Mouse (Mus musculus): ENCODE results near the gene Dthd1. TPM values are rescaled to one million over a fixed set of nuclear protein-coding genes. Genes with fewer than 3 reads are reported as not detected.

The Dthd1 gene
- total RNA-seq, 1 experiment: not detected

- in situ Hi-C loops (cut with MboI; ENCODE audit: low sequenced_read_pairs in 2 of 2, unreplicated experiment in 2 of 2): no loop called here
- TF ChIP-seq ZNF384 (IDR thresholded peaks at IDR 0.05; ENCODE audit: low read depth, low read length): no peak
- H3K4me1 ChIP-seq (ENCODE audit: control insufficient read depth in 2 of 2, insufficient read depth in 2 of 2, low read length in 2 of 2, poor library complexity in 1 of 2): no peaks in the 10 kb centered on the region
- no peak for DNase-seq (ENCODE audit: low read depth, low spot score)
- no peaks in the 10 kb centered on the region for H3K9me3 ChIP-seq (ENCODE audit: control insufficient read depth, insufficient read depth, low read depth, low read length)
- no peak overlapping the region for H3K27ac ChIP-seq (ENCODE audit: insufficient read depth, low read depth, low read length, poor library complexity, severe bottlenecking)
- no peaks in the 10 kb centered on the region for H3K36me3 ChIP-seq (ENCODE audit: control insufficient read depth, insufficient read depth, low read length, poor library complexity, severe bottlenecking)
- H3K4me3 ChIP-seq (ENCODE audit: insufficient read depth in 1 of 2, low read depth in 1 of 2, low read length in 2 of 2, poor library complexity in 1 of 2, severe bottlenecking in 1 of 2): no peak overlapping the region
- no peak overlapping the region for H3K9ac ChIP-seq (ENCODE audit: insufficient read depth, low read depth, low read length, poor library complexity, severe bottlenecking)
Measured at GRCm38 (mm10) chr5:62820363-62821271, 7.0 kb downstream of the Dthd1 start.

GRCm38 (mm10) chr5:62842955-62843730 lies 29.5 kb downstream of the Dthd1 start:
- no peak for TF ChIP-seq MAFK (IDR thresholded peaks at IDR 0.05; ENCODE audit: insufficient read depth, low read depth, low read length)
- TF ChIP-seq ZC3H11A (IDR thresholded peaks at IDR 0.05; ENCODE audit: borderline replicate concordance, low read depth, low read length): no peak
- TF ChIP-seq HCFC1 (IDR thresholded peaks at IDR 0.05; ENCODE audit: borderline replicate concordance, insufficient read depth, low read length): no peak
- TF ChIP-seq CHD2 (IDR thresholded peaks at IDR 0.05; ENCODE audit: low read depth, low read length): no peak
- no peak for TF ChIP-seq ZNF384 (IDR thresholded peaks at IDR 0.05; ENCODE audit: low read depth, low read length)
- in situ Hi-C loops (cut with MboI; ENCODE audit: low sequenced_read_pairs in 2 of 2, unreplicated experiment in 2 of 2): no loop called here
- Histone ChIP-seq H3K9me3 (ENCODE audit: control insufficient read depth, insufficient read depth, low read depth, low read length) (no peaks in the 10 kb centered on the region), H3K27ac (ENCODE audit: insufficient read depth, low read depth, low read length, poor library complexity, severe bottlenecking) (no peak overlapping the region), H3K4me1 (ENCODE audit: control insufficient read depth in 2 of 2, insufficient read depth in 2 of 2, low read length in 2 of 2, poor library complexity in 1 of 2) (no peaks in the 10 kb centered on the region), H3K4me3 (ENCODE audit: insufficient read depth in 1 of 2, low read depth in 1 of 2, low read length in 2 of 2, poor library complexity in 1 of 2, severe bottlenecking in 1 of 2) (no peak overlapping the region), H3K9ac (ENCODE audit: insufficient read depth, low read depth, low read length, poor library complexity, severe bottlenecking) (no peak overlapping the region), H3K36me3 (ENCODE audit: control insufficient read depth, insufficient read depth, low read length, poor library complexity, severe bottlenecking) (no peaks in the 10 kb centered on the region)
- no peak for DNase-seq (ENCODE audit: low read depth, low spot score)

GRCm38 (mm10) chr5:62846571-62847131 lies 33.0 kb downstream of the Dthd1 start:
- in situ Hi-C loops (cut with MboI; ENCODE audit: low sequenced_read_pairs in 2 of 2, unreplicated experiment in 2 of 2): no loop called here
- TF ChIP-seq HCFC1 (IDR thresholded peaks at IDR 0.05; ENCODE audit: borderline replicate concordance, insufficient read depth, low read length): no peak
- TF ChIP-seq CHD2 (IDR thresholded peaks at IDR 0.05; ENCODE audit: low read depth, low read length): no peak
- H3K27ac ChIP-seq (ENCODE audit: insufficient read depth, low read depth, low read length, poor library complexity, severe bottlenecking): no peak overlapping the region
- H3K4me1 ChIP-seq (ENCODE audit: control insufficient read depth in 2 of 2, insufficient read depth in 2 of 2, low read length in 2 of 2, poor library complexity in 1 of 2): no peaks in the 10 kb centered on the region
- H3K36me3 ChIP-seq (ENCODE audit: control insufficient read depth, insufficient read depth, low read length, poor library complexity, severe bottlenecking): no peaks in the 10 kb centered on the region
- H3K4me3 ChIP-seq (ENCODE audit: insufficient read depth in 1 of 2, low read depth in 1 of 2, low read length in 2 of 2, poor library complexity in 1 of 2, severe bottlenecking in 1 of 2): no peak overlapping the region
- H3K9ac ChIP-seq (ENCODE audit: insufficient read depth, low read depth, low read length, poor library complexity, severe bottlenecking): no peak overlapping the region
- DNase-seq (ENCODE audit: low read depth, low spot score): no peak
- no peaks in the 10 kb centered on the region for H3K9me3 ChIP-seq (ENCODE audit: control insufficient read depth, insufficient read depth, low read depth, low read length)

DNA sequence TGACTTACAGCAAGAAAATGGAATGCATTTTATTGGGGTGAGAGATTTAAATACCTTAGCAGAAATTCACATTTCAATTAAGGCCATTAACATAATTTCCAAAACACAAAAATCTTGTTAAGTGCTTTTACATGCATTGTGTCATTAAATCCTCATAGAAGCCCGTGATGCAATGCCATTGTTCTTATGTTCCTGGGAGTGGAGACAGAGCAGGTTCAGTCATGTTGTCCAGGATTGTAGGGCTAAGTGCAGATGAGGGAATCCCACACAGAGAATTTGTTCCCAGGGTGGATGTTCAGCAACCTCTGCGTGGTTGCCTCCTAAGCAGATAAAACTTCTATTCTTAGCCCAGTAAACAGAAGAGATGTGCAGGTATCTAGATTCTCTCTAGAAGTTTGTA lies 37.7 kb downstream of the Dthd1 start:
- H3K4me1 ChIP-seq (ENCODE audit: control insufficient read depth in 2 of 2, insufficient read depth in 2 of 2, low read length in 2 of 2, poor library complexity in 1 of 2): no peaks in the 10 kb centered on the region
- H3K27ac ChIP-seq (ENCODE audit: insufficient read depth, low read depth, low read length, poor library complexity, severe bottlenecking): no peak overlapping the region
- in situ Hi-C loops (cut with MboI; ENCODE audit: low sequenced_read_pairs in 2 of 2, unreplicated experiment in 2 of 2): no loop called here
- no peak overlapping the region for H3K9ac ChIP-seq (ENCODE audit: insufficient read depth, low read depth, low read length, poor library complexity, severe bottlenecking)
- DNase-seq (ENCODE audit: low read depth, low spot score): no peak
- H3K4me3 ChIP-seq (ENCODE audit: insufficient read depth in 1 of 2, low read depth in 1 of 2, low read length in 2 of 2, poor library complexity in 1 of 2, severe bottlenecking in 1 of 2): no peak overlapping the region
- no peaks in the 10 kb centered on the region for H3K36me3 ChIP-seq (ENCODE audit: control insufficient read depth, insufficient read depth, low read length, poor library complexity, severe bottlenecking)
- TF ChIP-seq MAFK (IDR thresholded peaks at IDR 0.05; ENCODE audit: insufficient read depth, low read depth, low read length): no peak
- no peaks in the 10 kb centered on the region for H3K9me3 ChIP-seq (ENCODE audit: control insufficient read depth, insufficient read depth, low read depth, low read length)
